ENCODE assay signal across 9 mouse cellular contexts in the genomic region with DNA sequence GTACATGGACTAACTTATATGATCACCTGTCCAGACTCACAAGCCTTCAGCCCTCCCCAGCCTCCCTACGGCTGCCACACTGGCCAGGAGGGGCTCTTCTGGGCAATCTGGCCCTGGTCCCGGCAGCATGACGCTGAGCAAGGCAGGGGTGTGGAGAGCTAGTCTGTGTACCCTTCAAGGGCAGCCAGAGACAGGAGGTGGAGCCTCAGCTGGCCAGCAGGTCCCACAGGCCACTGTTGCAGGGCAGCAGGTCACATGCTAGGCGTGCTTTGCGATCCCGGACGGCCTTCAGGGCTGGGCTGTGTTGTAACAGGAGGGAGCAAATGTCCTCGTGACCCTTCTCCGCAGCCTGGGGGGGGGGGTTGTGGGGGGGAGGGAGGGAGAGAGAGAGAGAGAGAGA. TPM values are rescaled to one million over a fixed set of nuclear protein-coding genes. Genes with fewer than 3 reads are reported as not detected.
A peak's percentile ranks its signal among the peaks of the same experiment; 100 is the strongest.
DNase-seq lines count a peak whose midpoint lies in the region; ATAC-seq lines count a peak whose summit lies in the region.
"Had no signal": no experiment of that assay in that cellular context is flagged by ENCODE, and none has a peak within 500 bp of the region (broad histone marks: within the 10 kb centered on the region; RNA-seq: fewer than 3 reads in every experiment).

TSS of gene Gm42417 (minus strand) at position 244 of the 400 bp plus-strand sequence.

- 40% methylated on average over 9 of the region's 9 CpGs for WGBS in heart, embryonic 12.5 days
- 47% methylated on average over 9 of the region's 9 CpGs for WGBS in limb, embryonic 13.5 days
- WGBS in stomach, embryonic 16.5 days: 44% methylated on average over 9 of the region's 9 CpGs

- H3K9me3 ChIP-seq in heart, embryonic 12.5 days (replicated peaks): 0 out of 2 replicates have a peak, but pooled peaks cover 3% of the 10 kb centered on the region
- H3K9me3 ChIP-seq in limb, embryonic 13.5 days: no peaks in the 10 kb centered on the region
- no peaks in the 10 kb centered on the region for H3K9me3 ChIP-seq in stomach, embryonic 16.5 days (replicated peaks; ENCODE audit: control insufficient read depth, low read length)
- H3K9me3 ChIP-seq: hindbrain, embryonic 15.5 days had no signal

- H3K36me3 ChIP-seq in heart, embryonic 12.5 days: peaks cover 43% of the 10 kb centered on the region
- peaks cover 58% of the 10 kb centered on the region for H3K36me3 ChIP-seq in limb, embryonic 13.5 days
- H3K36me3 ChIP-seq in stomach, embryonic 16.5 days (ENCODE audit: control insufficient read depth, insufficient read depth, low read length): peaks cover 15% of the 10 kb centered on the region

- H3K27ac ChIP-seq in heart, embryonic 12.5 days (ENCODE audit: poor library complexity, severe bottlenecking): peak within 1 kb of the TSS; percentile 83
- H3K27ac ChIP-seq in limb, embryonic 13.5 days: no peak within 1 kb of the TSS; the same call in 1 of the 2 replicates
- no peak within 1 kb of the TSS for H3K27ac ChIP-seq in stomach, embryonic 16.5 days (ENCODE audit: low read length)
- H3K27ac ChIP-seq: hindbrain, embryonic 15.5 days had no signal

- no peak within 1 kb of the TSS for H3K4me2 ChIP-seq in heart, embryonic 12.5 days
- H3K4me2 ChIP-seq in limb, embryonic 13.5 days (replicated peaks): no peak within 1 kb of the TSS
- H3K4me2 ChIP-seq in stomach, embryonic 16.5 days (ENCODE audit: low read depth, low read length): no peak within 1 kb of the TSS
- H3K4me2 ChIP-seq: hindbrain, embryonic 15.5 days had no signal

- no peaks in the 10 kb centered on the region for H3K27me3 ChIP-seq in heart, embryonic 12.5 days (replicated peaks)
- H3K27me3 ChIP-seq in limb, embryonic 13.5 days: no peaks in the 10 kb centered on the region
- H3K27me3 ChIP-seq in stomach, embryonic 16.5 days (ENCODE audit: control insufficient read depth, insufficient read depth, low read length): no peaks in the 10 kb centered on the region
- H3K27me3 ChIP-seq: hindbrain, embryonic 15.5 days had no signal

- ATAC-seq in heart, embryonic 12.5 days (ENCODE audit: insufficient number of reproducible peaks, low FRiP score): peak; percentile 80
- 0 out of 2 replicates have a peak, but pooled peaks have one; percentile 17 for ATAC-seq in limb, embryonic 13.5 days (ENCODE audit: low FRiP score, low read depth)
- ATAC-seq in stomach, embryonic 16.5 days (ENCODE audit: insufficient read depth, low FRiP score): peak; percentile 78

- H3K9ac ChIP-seq in heart, embryonic 12.5 days: no peak within 1 kb of the TSS
- no peak within 1 kb of the TSS for H3K9ac ChIP-seq in limb, embryonic 13.5 days
- H3K9ac ChIP-seq in stomach, embryonic 16.5 days (ENCODE audit: low read length): no peak within 1 kb of the TSS
- H3K9ac ChIP-seq: hindbrain, embryonic 15.5 days had no signal

- DNase-seq in left cerebral cortex, postnatal 4 days: peak; percentile 69
- no peak for DNase-seq in left cerebral cortex, adult 11 months (ENCODE audit: low spot score)
- DNase-seq in thymus, postnatal 14 days: no peak
- no peak for DNase-seq in layer of hippocampus, adult 8-10 months (ENCODE audit: low spot score in 2 of 2)
- no peak for DNase-seq in layer of hippocampus, postnatal 14 days (ENCODE audit: low spot score in 2 of 2)

- peaks cover 48% of the 10 kb centered on the region for H3K4me1 ChIP-seq in heart, embryonic 12.5 days (replicated peaks)
- H3K4me1 ChIP-seq in limb, embryonic 13.5 days: peaks cover 9% of the 10 kb centered on the region; the same call in 1 of the 2 replicates
- H3K4me1 ChIP-seq in stomach, embryonic 16.5 days (ENCODE audit: control insufficient read depth, insufficient read depth, low read length): no peaks in the 10 kb centered on the region; the same call in 1 of the 2 replicates
- H3K4me1 ChIP-seq: hindbrain, embryonic 15.5 days had no signal

- intact Hi-C loops in left cerebral cortex, postnatal 4 days (cut with DNase I): no loop called here

- no peak within 1 kb of the TSS for H3K4me3 ChIP-seq in heart, embryonic 12.5 days
- no peak within 1 kb of the TSS for H3K4me3 ChIP-seq in limb, embryonic 13.5 days
- H3K4me3 ChIP-seq in stomach, embryonic 16.5 days (replicated peaks; ENCODE audit: low read length): no peak within 1 kb of the TSS
- H3K4me3 ChIP-seq: hindbrain, embryonic 15.5 days had no signal

RNA-seq across cellular contexts. Expression of gene Gm42417, which starts in this region (rescaled TPM):
- total RNA-seq in left cerebral cortex, postnatal 4 days (2021): not detected
- polyA plus RNA-seq in heart, embryonic 12.5 days (2016; fragmentation: Nextera tagmentation; extraction: Ambion mirVana): 0.40 TPM in 1 of 2 replicates, not detected in the other
- polyA plus RNA-seq in limb, embryonic 13.5 days (2015; fragmentation: Nextera tagmentation; extraction: Ambion mirVana): 0.33 and 0.92 TPM in 2 replicates
- polyA plus RNA-seq in stomach, embryonic 16.5 days (2015; fragmentation: Nextera tagmentation; extraction: Ambion mirVana): 1.9 TPM in 1 of 2 replicates, not detected in the other
- total RNA-seq in layer of hippocampus, adult 8-10 months (2022): under 1 TPM in 1 of 4 experiments, not detected in 3; 0.38 TPM
- not detected for total RNA-seq in layer of hippocampus, postnatal 14 days (2021)

Comparison
In these comparisons a context has a peak if more than half of its experiments do, and no peak if none do; other contexts are left out.
1. Peak in DNase-seq in left cerebral cortex, postnatal 4 days; RNA of the gene not detected or under 1 TPM.
2. Peak in ATAC-seq and H3K27ac ChIP-seq in heart, embryonic 12.5 days; RNA of the gene not detected or under 1 TPM.
3. Peak in ATAC-seq in limb, embryonic 13.5 days; RNA of the gene not detected or under 1 TPM.
4. ATAC-seq: peak in every context shown above with its lines; median percentile 80 in heart, embryonic 12.5 days; 78 in stomach, embryonic 16.5 days; 17 in limb, embryonic 13.5 days.